Mouse (Mus musculus): ENCODE results near the gene Agtrap.
A peak's percentile ranks its signal among the peaks of the same experiment; 100 is the strongest.

DNA sequence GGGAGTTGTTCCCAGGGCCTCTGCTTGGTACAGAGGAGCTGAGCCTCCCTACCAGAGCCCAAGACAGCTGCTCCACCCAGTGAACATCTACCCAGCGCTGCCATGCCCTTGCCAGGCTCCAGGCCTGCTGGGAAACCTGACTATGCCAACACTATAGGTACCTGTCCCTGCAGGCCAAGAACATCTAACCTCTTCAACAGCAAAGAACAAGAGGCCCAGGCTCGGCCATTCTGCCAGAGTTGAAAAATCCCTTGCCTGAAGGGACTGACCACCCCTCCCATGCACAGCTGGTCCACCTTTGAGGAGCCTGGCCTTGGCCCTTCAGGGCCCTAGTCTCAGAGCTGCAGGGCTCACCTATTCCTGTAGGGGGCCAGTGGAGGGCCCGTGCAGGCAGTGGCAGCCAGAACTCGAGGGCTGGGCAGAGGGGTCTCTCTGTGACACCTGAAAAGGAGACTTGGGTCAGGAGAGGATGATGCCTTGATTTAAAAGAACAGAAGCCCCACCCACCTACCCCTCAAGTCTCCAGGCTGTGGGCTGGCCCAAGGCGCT, 30.1 kb downstream of the Agtrap start:
- peak; percentile 29; the same call in 1 of the 2 replicates for TF ChIP-seq CTCF (IDR thresholded peaks at IDR 0.05; ENCODE audit: borderline replicate concordance, control insufficient read depth, extremely low read depth, insufficient read depth, low read length, poor library complexity)
- TF ChIP-seq POLR2A (IDR thresholded peaks at IDR 0.05; ENCODE audit: control insufficient read depth, extremely low read depth, insufficient read depth, low read length, poor library complexity): no peak

Data from thymus, adult 2 months (tissue).